Mouse (Mus musculus): ENCODE data around the gene Dixdc1.

DNA sequence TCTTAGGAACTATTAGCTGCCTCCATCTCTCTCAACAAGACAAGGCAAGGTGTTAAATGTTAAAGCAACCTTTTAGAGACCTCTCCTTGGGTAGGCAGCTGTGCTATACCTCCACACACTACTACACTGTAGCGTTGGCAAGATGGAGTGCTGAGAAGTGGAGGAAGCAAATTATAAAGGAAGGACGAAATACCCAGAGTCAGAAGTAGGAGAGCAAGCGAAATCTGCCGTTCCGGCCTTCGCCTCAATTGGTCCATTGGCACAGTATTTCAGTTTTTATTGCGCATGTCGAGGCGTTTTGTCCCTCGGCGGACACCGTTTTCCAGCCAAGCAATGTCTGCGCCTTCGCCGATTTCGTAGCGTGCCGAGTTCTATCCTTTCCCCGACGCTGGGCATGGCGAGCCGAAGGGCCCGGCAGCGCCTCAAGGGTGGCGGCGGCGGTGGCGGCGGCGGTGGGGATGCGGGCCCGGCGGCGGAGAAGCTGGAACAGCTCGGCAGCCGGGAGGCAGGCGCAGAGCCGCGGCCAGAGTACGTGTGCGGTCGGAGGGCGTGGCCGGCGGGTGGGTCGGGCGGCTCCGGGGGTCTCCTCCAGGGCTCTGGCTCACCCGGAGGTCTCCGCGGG is 35.8 kb upstream of the Dixdc1 start, which contains the start of the genes Alg9 and 1110032A03Rik:
- no peak for TF ChIP-seq CTCF (IDR thresholded peaks at IDR 0.05; ENCODE audit: insufficient read depth, low read length)
- TF ChIP-seq POLR2A (IDR thresholded peaks at IDR 0.05; ENCODE audit: borderline replicate concordance, extremely low read depth, low read depth, low read length) = peak; percentile 57; the same call in 1 of the 2 replicates

Measured in lung, adult 2 months (tissue).